Mouse (Mus musculus) urinary bladder, postnatal 14 days (tissue): ENCODE results near the gene Tmem185a.
"Not testable (repeated sequence)": the region's sequence is repeated elsewhere in the genome, so short reads cannot be mapped to it uniquely, and the experiment has no call there.

Experiments used
- DNase-seq: peaks from one replicate; pipeline ENCODE4 v3.0.0; 2021; ENCODE audit warnings: low spot score

Tmem185a gene

GRCm38 (mm10) chrX:70476792-70477776 is at the start of gene Tmem185a:
Gene Tmem185a, minus strand, starts transcription at chrX:70477180.
- DNase-seq: peak; percentile 81

DNA sequence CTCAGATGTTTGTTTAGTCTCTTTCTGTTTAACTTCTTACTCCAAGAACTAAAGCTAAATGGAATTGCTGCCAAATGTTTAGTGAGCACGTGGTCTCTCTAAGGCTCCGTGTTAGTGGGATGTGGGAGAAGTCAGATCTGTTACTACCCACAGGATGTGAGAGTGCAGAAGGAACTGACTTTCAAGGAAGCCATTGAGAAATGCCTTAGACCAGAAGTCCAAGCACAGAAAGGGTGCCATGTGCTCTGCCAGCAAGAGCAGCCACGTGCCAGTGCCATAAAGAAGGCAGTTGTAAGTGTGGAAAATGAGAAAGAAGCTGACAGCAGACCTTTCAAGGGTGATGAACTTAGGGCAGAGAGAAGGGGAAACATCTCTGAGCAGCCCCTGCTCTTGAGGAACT is 37.4 kb upstream of the Tmem185a start:
- DNase-seq: not testable (repeated sequence)

GRCm38 (mm10) chrX:70487328-70487727 is 10.3 kb upstream of the Tmem185a start:
- not testable (repeated sequence) for DNase-seq

- no peak for DNase-seq
These were observed 5.2 kb upstream of the Tmem185a start for GRCm38 (mm10) chrX:70482154-70482553.

DNA sequence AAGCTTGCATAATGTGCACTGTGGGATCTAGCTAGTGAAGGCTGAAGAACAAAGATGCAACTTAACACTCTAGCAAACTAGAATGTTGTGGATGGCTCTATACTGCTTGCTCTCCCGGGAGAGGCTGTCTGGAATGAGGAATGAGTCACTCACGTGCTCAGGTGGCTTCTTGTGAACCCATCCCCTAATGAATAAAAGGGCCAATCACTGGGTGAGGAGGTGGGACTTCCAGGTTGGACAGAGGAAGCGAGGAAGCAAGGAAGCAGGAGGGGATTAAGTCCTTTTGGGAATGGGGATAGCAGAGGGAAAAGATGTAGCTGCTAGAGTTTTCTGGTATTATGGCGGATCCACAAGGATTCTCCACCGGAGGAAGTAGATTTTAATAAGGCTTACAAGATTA is 1.7 kb upstream of the Tmem185a start:
- no peak for DNase-seq

GRCm38 (mm10) chrX:70475215-70475765 is 1.7 kb downstream of the Tmem185a start:
- no peak for DNase-seq

- DNase-seq: no peak
These were observed 10.1 kb downstream of the Tmem185a start for GRCm38 (mm10) chrX:70466897-70467296.

DNA sequence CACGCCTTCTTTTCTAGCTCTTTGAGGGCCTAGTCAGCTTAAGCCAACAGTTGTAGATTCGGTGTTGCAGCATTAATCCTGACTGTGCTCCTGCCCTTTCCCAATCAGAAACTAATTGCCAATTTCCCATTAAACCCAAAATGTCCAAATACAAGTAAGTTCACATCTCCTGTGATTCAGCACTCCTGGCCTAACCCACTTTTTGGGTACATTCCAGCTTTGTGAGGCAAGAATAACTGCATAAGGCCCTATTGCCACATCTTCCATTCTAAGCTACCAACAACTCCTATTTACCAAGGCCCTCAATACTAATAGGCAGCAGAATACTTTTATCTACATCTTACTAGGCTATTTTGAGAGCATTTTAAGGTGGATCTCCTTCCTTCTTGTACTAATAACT is 11.5 kb downstream of the Tmem185a start:
- DNase-seq: no peak

- DNase-seq: no peak
These were observed 13.4 kb downstream of the Tmem185a start for GRCm38 (mm10) chrX:70463621-70464020.

- not testable (repeated sequence) for DNase-seq
These were observed 24.6 kb downstream of the Tmem185a start for GRCm38 (mm10) chrX:70452359-70452758.

DNA sequence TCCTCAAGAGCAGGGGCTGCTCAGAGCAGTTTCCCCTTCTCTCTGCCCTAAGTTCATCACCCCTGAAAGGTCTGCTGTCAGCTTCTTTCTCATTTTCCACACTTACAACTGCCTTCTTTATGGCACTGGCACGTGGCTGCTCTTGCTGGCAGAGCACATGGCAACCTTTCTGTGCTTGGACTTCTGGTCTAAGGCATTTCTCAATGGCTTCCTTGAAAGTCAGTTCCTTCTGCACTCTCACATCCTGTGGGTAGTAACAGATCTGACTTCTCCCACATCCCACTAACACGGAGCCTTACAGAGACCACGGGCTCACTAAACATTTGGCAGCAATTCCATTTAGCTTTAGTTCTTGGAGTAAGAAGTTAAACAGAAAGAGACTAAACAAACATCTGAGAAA is 51.5 kb downstream of the Tmem185a start:
- not testable (repeated sequence) for DNase-seq
